Mouse (Mus musculus) adrenal gland, postnatal 0 days (tissue): Measurements from ENCODE around the gene Ngef. TPM values are rescaled to one million over a fixed set of nuclear protein-coding genes. Genes with fewer than 3 reads are reported as not detected.

ENCODE experiments used
- polyA plus RNA-seq: library from polyadenylated mRNA; unstranded; fragments of >200 nt; fragmentation: Nextera tagmentation; extraction: Ambion mirVana; gene quantifications from 2 replicates; pipeline ENCODE4 v1.2.1, GENCODE M21; 2015

The Ngef gene
- polyA plus RNA-seq: 1.3 and 1.5 TPM in 2 replicates

DNA sequence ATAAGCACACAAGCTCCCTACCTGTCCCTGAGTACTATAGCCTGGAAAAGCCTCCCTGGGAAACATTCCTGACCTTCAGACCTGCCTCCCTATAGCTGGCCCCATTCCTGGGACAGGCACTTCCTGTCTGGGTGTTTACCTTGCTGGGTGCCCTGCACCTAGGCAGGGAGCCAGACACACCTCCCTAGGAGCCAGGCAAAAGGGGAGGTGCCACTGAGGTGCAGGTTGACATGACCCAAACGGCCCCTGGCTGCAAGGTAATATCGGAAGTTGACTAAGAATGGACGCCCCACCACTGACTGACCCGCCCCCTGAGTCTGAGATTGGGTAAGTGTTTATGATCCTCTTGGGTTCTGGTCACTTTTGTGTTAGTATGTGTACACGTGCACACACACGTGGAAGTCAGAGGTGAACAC, at the start of gene Ngef:
Gene Ngef, minus strand, starts transcription at position 71 of the 416 bp plus-strand sequence.

DNA sequence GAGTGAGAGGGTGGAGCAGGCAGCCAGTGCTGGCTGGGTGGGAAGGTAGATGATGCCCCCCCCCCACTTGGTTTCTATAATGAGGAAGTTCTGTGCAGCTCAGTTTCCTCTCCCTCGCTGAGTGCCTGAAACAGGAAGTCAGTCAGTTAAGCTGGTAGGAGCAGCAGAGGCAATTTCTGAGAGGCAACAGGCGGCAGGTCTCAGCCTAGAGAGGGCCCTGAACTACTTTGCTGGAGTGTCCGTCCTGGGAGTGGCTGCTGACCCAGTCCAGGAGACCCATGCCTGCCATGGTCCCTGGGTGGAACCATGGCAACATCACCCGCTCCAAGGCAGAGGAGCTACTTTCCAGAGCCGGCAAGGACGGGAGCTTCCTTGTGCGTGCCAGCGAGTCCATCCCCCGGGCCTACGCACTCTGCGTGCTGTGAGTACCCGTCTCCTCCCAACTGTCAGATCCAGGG, 46.6 kb upstream of the Ngef start, which contains the start of gene Inpp5d:
Gene Inpp5d, plus strand, starts transcription at position 102 of the 458 bp plus-strand sequence.

GRCm38 (mm10) chr1:87509561-87510165, 64.0 kb downstream of the Ngef start, which contains the start of gene Neu2:
Gene Neu2, plus strand, starts transcription at chr1:87509889.

GRCm38 (mm10) chr1:87469971-87470370, 103.7 kb downstream of the Ngef start, which contains the start of gene Snorc:
Gene Snorc, plus strand, starts transcription at chr1:87470271.

Other genes starting within 250 kb of the Ngef start
- gene Gigyf2, start 246.9 kb downstream of the Ngef start, polyA plus RNA-seq: 24.5 and 30.3 TPM in 2 replicates
- 0.36 TPM in 2 replicates for gene Kcnj13, start 179.1 kb downstream of the Ngef start, polyA plus RNA-seq
- not detected in 2 replicates for gene Snorc, start 103.6 kb downstream of the Ngef start, polyA plus RNA-seq
- 0.17 and 0.25 TPM in 2 replicates for gene Neu2, start 64.0 kb downstream of the Ngef start, polyA plus RNA-seq
- 1.8 and 7.4 TPM in 2 replicates for gene Inpp5d, start 46.4 kb upstream of the Ngef start, polyA plus RNA-seq
- gene Atg16l1, start 182.0 kb upstream of the Ngef start, polyA plus RNA-seq: 20.3 and 21.1 TPM in 2 replicates
- gene Sag, start 229.8 kb upstream of the Ngef start, polyA plus RNA-seq: 3.5 TPM in 2 replicates